ENCODE assay signal across 21 mouse cellular contexts in genomic region chr14:13177906-13178305, GRCm38 (mm10).
DNase-seq lines count a peak whose midpoint lies in the region; ATAC-seq lines count a peak whose summit lies in the region.
"Had no signal": no experiment of that assay in that cellular context is flagged by ENCODE, and none has a peak within 500 bp of the region (broad histone marks: within the 10 kb centered on the region; RNA-seq: fewer than 3 reads in every experiment).

No protein-coding gene starts in this region.

- ATAC-seq in frontal cortex, adult (ENCODE audit: low TSS enrichment) = peak; percentile 99
- ATAC-seq in activated CD4-positive, CD25-positive, alpha-beta regulatory T cell, adult 4 months = no peak
- ATAC-seq: forebrain, postnatal 0 days; midbrain, embryonic 15.5 days had no signal

- intact Hi-C loops in left cerebral cortex, postnatal 10 days (cut with DNase I) = no loop called here
- intact Hi-C loops in left cerebral cortex, postnatal 36 days (cut with DNase I) = no loop called here

- DNase-seq in frontal cortex, postnatal 10 days (ENCODE audit: low spot score in 2 of 2) = no peak
- DNase-seq in left cerebral cortex, adult 18-20 months (ENCODE audit: low spot score in 2 of 2) = peak; percentile 37 to 62
- no peak for DNase-seq in left cerebral cortex, postnatal 10 days (ENCODE audit: extremely low spot score in 1 of 2, low spot score in 2 of 2)
- DNase-seq in left cerebral cortex, postnatal 36 days (ENCODE audit: low spot score in 2 of 2) = peak; percentile 37 to 66
- DNase-seq in urinary bladder, postnatal 4 days (ENCODE audit: low spot score in 2 of 2) = no peak
- DNase-seq: adrenal gland, adult 8-10 months; cerebellum, adult 8-10 months; cerebellum, postnatal 25 days; forebrain, postnatal 0 days; gastrocnemius, postnatal 10 days; heart, postnatal 10 days; kidney, adult 11 months; kidney, postnatal 14 days; liver, embryonic 13.5 days; lung, adult 18-20 months; retina, postnatal 1 day; spleen, adult 18-20 months; thymus, postnatal 4 days had no signal

Comparison
In these comparisons a context has a peak if more than half of its experiments do, and no peak if none do; other contexts are left out.
1. DNase-seq: peak in left cerebral cortex, adult 18-20 months (2 of 2) and left cerebral cortex, postnatal 36 days (2 of 2); none in frontal cortex, postnatal 10 days (0 of 2), left cerebral cortex, postnatal 10 days (0 of 2) and urinary bladder, postnatal 4 days (0 of 2).